Mouse (Mus musculus): ENCODE measurements around the gene Dyrk2. TPM values are rescaled to one million over a fixed set of nuclear protein-coding genes. Genes with fewer than 3 reads are reported as not detected.

Dyrk2 gene
- polyA plus RNA-seq (2012; ENCODE audit: insufficient read depth, low replicate concordance): 7.6 and 10.5 TPM in 2 replicates

- H3K9me3 ChIP-seq: peaks cover 12% of the 10 kb centered on the region
- TF ChIP-seq FLI1 (IDR thresholded peaks at IDR 0.05; ENCODE audit: low read length) (no peak), GATA1 (IDR thresholded peaks at IDR 0.05; ENCODE audit: borderline replicate concordance, low read length) (no peak)
- H3K4me3 ChIP-seq (replicated peaks): peak within 1 kb of the TSS; percentile 97
These were observed at the start of gene Dyrk2 for GRCm38 (mm10) chr10:118870201-118870980. Gene Dyrk2 (minus strand): TSS chr10:118870209.

GRCm38 (mm10) chr10:118902625-118903024 lies 32.6 kb upstream of the Dyrk2 start:
- Histone ChIP-seq H3K9me3 (0 out of 2 replicates have a peak, but pooled peaks cover 2% of the 10 kb centered on the region), H3K36me3 (replicated peaks; ENCODE audit: low read length) (no peaks in the 10 kb centered on the region), H3K4me1 (no peaks in the 10 kb centered on the region), H3K27me3 (replicated peaks) (peaks cover 5% of the 10 kb centered on the region), H3K4me3 (replicated peaks) (no peak overlapping the region)
- TF ChIP-seq GATA1 (IDR thresholded peaks at IDR 0.05; ENCODE audit: borderline replicate concordance, low read length) (no peak), FLI1 (IDR thresholded peaks at IDR 0.05; ENCODE audit: low read length) (no peak)

More at GRCm38 (mm10) chr10:118870201-118870980, at the start of gene Dyrk2:
- peaks cover 38% of the 10 kb centered on the region for H3K4me1 ChIP-seq
- H3K27me3 ChIP-seq (replicated peaks): no peaks in the 10 kb centered on the region
- peaks cover 12% of the 10 kb centered on the region for H3K36me3 ChIP-seq (replicated peaks; ENCODE audit: low read length)

GRCm38 (mm10) chr10:118893645-118894044 lies 23.6 kb upstream of the Dyrk2 start:
- Histone ChIP-seq H3K36me3 (replicated peaks; ENCODE audit: low read length) (no peaks in the 10 kb centered on the region), H3K4me1 (peaks cover 6% of the 10 kb centered on the region; the same call in 1 of the 2 replicates), H3K9me3 (0 out of 2 replicates have a peak, but pooled peaks cover 2% of the 10 kb centered on the region), H3K4me3 (replicated peaks) (no peak overlapping the region), H3K27me3 (replicated peaks) (peaks cover 3% of the 10 kb centered on the region)
- TF ChIP-seq GATA1 (IDR thresholded peaks at IDR 0.05; ENCODE audit: borderline replicate concordance, low read length) (no peak), FLI1 (IDR thresholded peaks at IDR 0.05; ENCODE audit: low read length) (no peak)

GRCm38 (mm10) chr10:118884126-118884525 lies 14.1 kb upstream of the Dyrk2 start:
- Histone ChIP-seq H3K27me3 (replicated peaks) (no peaks in the 10 kb centered on the region), H3K4me1 (peaks cover 25% of the 10 kb centered on the region), H3K36me3 (replicated peaks; ENCODE audit: low read length) (no peaks in the 10 kb centered on the region), H3K4me3 (replicated peaks) (no peak overlapping the region), H3K9me3 (peaks cover 5% of the 10 kb centered on the region)
- TF ChIP-seq GATA1 (IDR thresholded peaks at IDR 0.05; ENCODE audit: borderline replicate concordance, low read length) (no peak), FLI1 (IDR thresholded peaks at IDR 0.05; ENCODE audit: low read length) (no peak)

GRCm38 (mm10) chr10:118883317-118883716 lies 13.3 kb upstream of the Dyrk2 start:
- Histone ChIP-seq H3K27me3 (replicated peaks) (no peaks in the 10 kb centered on the region), H3K4me1 (peaks cover 25% of the 10 kb centered on the region), H3K4me3 (replicated peaks) (peak overlapping the region; percentile 88), H3K36me3 (replicated peaks; ENCODE audit: low read length) (no peaks in the 10 kb centered on the region), H3K9me3 (peaks cover 5% of the 10 kb centered on the region)
- TF ChIP-seq GATA1 (IDR thresholded peaks at IDR 0.05; ENCODE audit: borderline replicate concordance, low read length) (no peak), FLI1 (IDR thresholded peaks at IDR 0.05; ENCODE audit: low read length) (no peak)

- H3K27me3 ChIP-seq (replicated peaks): no peaks in the 10 kb centered on the region
- TF ChIP-seq FLI1 (IDR thresholded peaks at IDR 0.05; ENCODE audit: low read length) (no peak), GATA1 (IDR thresholded peaks at IDR 0.05; ENCODE audit: borderline replicate concordance, low read length) (no peak)
- peak overlapping the region; percentile 88 for H3K4me3 ChIP-seq (replicated peaks)
- no peaks in the 10 kb centered on the region for H3K36me3 ChIP-seq (replicated peaks; ENCODE audit: low read length)
- H3K4me1 ChIP-seq: peaks cover 25% of the 10 kb centered on the region
- no peaks in the 10 kb centered on the region for H3K9me3 ChIP-seq
These were observed 12.4 kb upstream of the Dyrk2 start for GRCm38 (mm10) chr10:118882258-118882885.

- peaks cover 25% of the 10 kb centered on the region for H3K4me1 ChIP-seq
- no peaks in the 10 kb centered on the region for H3K27me3 ChIP-seq (replicated peaks)
- no peaks in the 10 kb centered on the region for H3K36me3 ChIP-seq (replicated peaks; ENCODE audit: low read length)
- H3K4me3 ChIP-seq (replicated peaks): no peak overlapping the region
- no peak for TF ChIP-seq GATA1 (IDR thresholded peaks at IDR 0.05; ENCODE audit: borderline replicate concordance, low read length)
- H3K9me3 ChIP-seq: peaks cover 7% of the 10 kb centered on the region; the same call in 1 of the 2 replicates
These were observed 10.8 kb upstream of the Dyrk2 start for GRCm38 (mm10) chr10:118880776-118881175.

- H3K4me3 ChIP-seq (replicated peaks): no peak overlapping the region
- H3K27me3 ChIP-seq (replicated peaks): no peaks in the 10 kb centered on the region
- H3K9me3 ChIP-seq: peaks cover 19% of the 10 kb centered on the region
- TF ChIP-seq FLI1 (IDR thresholded peaks at IDR 0.05; ENCODE audit: low read length): no peak
- TF ChIP-seq GATA1 (IDR thresholded peaks at IDR 0.05; ENCODE audit: borderline replicate concordance, low read length): no peak
- H3K4me1 ChIP-seq: peaks cover 23% of the 10 kb centered on the region
- H3K36me3 ChIP-seq (replicated peaks; ENCODE audit: low read length): peaks cover under 1% of the 10 kb centered on the region
These were observed 2.2 kb upstream of the Dyrk2 start for GRCm38 (mm10) chr10:118872196-118872595.

- Histone ChIP-seq H3K9me3 (peaks cover 9% of the 10 kb centered on the region), H3K4me1 (peaks cover 44% of the 10 kb centered on the region), H3K4me3 (replicated peaks) (peak overlapping the region; percentile 97), H3K36me3 (replicated peaks; ENCODE audit: low read length) (peaks cover 20% of the 10 kb centered on the region), H3K27me3 (replicated peaks) (no peaks in the 10 kb centered on the region)
- no peak for TF ChIP-seq FLI1 (IDR thresholded peaks at IDR 0.05; ENCODE audit: low read length)
- TF ChIP-seq GATA1 (IDR thresholded peaks at IDR 0.05; ENCODE audit: borderline replicate concordance, low read length): no peak
These were observed 413 bp downstream of the Dyrk2 start for GRCm38 (mm10) chr10:118869591-118870001.
